Mouse (Mus musculus): ENCODE measurements at regions not wholly inside any gene's neighbourhood (a gene's known extent, or its start where the extent isn't known, plus 50 kb on each side); places are given as distances from the start of the nearest gene placed in this dataset.

DNA sequence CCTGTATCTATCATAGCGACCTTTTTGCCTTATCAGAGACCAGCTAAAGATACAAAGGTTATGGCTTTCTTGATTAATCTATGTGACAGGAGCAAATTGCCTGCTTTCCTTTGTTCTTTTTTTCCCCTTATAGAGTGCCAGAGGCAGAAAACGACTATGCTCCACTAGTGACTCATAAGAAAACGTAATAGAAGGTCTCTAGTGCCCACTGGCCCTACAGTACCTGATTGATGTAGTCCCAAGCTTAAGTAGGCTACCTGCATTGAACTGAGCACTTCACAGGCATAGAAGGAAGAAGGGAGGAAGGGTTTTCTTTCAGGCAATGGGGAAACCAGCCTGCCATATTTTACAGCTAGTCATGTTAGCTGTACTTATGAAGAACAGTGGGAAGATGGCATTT is 116.0 kb upstream of the Tusc1 start:
- no peak for DNase-seq (ENCODE audit: low spot score in 2 of 2)

DNA sequence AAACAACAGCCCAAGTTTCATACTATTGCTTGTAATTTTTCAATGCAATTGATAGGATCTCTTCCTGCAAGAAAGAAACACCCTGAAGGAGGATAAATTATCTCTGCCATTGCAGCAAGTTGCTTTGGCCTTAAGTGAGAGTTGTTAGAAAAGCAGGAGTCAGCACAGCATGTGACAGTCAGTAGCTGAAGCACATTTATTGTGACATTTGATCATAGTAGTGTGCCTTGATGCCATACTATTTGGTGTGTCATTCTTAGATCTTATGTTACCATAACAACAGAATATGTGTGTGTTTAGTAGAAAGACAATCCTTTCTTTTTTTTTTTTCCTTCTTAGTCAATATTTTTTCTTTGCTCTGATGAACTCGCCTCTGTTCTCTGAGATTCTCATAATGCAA is 115.5 kb upstream of the Tusc1 start:
- DNase-seq (ENCODE audit: low spot score in 2 of 2) = no peak

DNA sequence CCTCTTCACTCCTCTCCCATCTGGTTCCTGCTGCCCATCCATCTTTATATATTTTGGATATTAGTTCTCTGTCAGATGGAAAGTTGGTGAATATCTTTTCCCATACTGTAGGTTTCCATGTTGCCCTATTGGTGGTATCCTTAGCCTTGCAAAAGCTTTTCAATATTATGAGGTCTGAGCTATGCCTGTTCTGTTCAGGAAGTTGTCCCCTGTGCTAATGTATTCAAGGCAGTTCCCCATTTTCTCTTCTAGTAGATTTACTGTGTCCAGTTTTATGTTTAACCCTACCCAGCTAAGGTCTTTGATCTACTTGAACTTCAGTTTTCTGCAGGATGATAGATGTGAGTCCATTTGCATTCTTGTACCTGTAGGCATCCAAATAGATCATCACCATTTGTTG is 109.4 kb upstream of the Tusc1 start:
- no peak for DNase-seq (ENCODE audit: low spot score in 2 of 2)

DNA sequence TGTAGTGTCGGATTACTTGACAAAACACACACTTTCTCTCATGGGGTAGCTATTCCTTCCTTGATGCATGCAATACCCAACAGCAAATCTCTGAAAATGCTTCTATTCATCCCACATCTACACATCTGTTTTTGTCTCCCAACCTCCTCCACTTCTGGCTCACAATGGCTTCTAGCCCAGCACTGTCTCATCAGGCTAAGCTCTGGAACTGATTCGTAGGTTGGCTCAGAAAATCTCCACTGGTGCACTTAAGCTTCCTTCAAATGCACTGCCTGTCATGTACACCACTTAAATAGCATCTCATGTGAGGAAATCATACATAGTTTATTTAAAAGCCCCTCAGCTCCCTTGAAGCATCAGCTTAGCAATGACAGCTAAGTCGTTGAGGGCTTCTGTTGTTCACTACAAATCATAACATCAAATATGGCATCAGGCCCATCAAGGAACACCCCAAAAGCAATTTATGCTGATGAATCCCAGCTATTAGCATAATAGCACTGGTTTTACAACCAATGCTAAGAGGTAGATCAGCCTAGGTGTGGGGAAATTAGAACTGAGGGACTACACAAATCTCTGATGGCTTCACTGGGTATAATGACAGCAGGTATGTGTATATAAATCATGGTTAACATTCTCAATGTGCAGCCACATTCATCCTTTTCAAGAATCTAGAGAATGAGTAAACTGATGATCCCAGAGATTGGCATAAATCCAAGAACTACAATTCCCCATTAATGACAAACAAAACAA is 103.5 kb upstream of the Tusc1 start:
- no peak for DNase-seq (ENCODE audit: low spot score in 2 of 2)

DNA sequence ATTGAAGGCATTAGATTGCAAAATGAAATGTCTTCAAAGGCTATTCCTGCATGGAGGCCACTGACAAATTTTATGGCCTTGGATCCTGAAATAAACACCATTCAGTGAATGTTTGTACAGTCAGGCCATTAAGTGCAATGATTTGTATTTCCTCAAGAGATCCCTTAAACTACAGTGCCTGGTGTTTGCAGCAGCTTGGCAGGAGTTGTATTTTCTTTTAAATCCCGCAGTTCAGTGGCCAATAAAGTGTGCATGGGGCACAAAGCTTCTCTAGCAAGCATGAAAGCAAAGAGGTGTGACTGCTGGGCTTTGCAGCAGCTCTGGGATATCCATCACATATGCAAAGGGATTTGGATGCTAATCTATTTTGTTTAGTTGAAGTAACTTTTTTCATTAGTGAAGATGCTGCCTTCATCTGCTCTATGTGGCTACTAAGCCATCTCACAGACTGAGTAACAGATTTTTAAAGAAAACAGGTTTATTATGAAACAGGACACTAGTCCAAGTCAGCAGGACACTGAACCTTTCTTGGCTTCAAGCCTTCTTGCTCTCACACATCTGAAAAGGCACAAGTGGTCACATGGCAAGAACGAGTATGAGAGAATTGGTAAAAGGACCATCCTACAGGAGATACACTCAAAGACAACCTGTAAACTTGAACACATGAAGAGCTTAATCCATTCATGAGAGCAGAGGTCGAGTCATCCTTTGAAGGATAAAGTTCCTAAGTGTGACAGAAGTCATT is 102.2 kb upstream of the Tusc1 start:
- DNase-seq (ENCODE audit: low spot score in 2 of 2) = no peak

DNA sequence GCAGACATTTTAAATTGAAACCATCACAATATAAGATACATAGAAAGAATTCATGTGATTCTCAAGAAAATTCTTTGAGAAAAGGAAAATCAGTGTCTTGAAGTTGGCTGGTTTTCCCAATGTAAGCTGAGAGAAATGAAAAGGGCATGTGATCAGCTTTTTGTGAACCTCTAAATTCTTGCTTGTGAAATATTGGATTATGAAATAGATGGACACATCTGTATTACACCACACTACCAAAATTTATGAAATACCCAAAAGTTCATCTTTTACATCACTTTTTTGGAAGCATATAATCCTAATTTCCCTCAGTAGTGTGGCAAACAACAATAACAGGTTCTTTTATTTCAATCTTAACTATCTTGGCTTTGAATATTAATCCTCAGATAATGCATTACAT is 77.4 kb upstream of the Tusc1 start:
- no peak for DNase-seq (ENCODE audit: low spot score in 2 of 2)

DNA sequence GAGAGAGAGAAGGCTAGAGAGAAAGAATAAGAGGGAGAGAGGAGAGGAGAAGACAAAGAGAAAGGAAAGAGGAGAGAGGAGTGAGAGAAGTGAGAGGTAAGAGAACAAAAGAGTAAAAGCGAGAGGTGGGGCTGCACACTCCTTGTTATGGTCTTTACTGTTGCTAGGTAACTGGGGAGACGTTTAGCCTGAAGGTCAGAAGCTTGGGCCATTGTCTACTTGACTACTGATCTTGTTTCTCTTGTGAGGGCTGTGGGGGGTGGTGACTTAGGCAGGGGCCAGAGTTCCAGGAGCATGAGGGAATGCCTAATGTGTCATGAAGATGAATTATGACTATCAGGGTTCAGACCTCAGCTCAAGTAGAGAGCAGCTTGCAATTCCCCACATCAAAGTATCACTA is 71.6 kb upstream of the Tusc1 start:
- DNase-seq (ENCODE audit: low spot score in 2 of 2) = no peak

DNA sequence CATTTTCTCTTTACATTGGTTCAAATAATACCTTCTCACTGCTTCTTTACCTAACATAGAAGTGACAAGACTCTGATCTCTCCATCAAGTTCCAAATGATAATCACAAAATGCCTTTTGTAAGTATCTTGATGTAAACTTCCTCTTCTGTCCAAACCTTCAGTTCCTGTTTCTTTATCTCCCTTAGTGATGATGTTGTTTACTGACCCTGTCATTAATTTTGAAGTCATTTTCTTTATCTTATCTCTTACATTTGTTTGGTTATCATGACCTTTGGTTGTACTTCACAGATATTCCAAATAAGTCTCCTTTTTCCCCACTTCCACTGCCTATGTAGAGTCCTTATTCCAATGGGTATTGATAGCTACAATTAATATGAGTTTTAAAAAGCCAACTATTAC is 65.3 kb upstream of the Tusc1 start:
- DNase-seq (ENCODE audit: low spot score in 2 of 2) = no peak
